Mouse (Mus musculus) bone marrow, adult 2 months (tissue): Measurements from ENCODE around the gene Fads6.

Experiments used
- CTCF ChIP-seq: fragments of 200-500 bp; IDR thresholded peaks from 2 replicates; pipeline ENCODE4 v1.5.1; 2011; ENCODE audit warnings: low read length, control low read depth; ENCODE audit not compliant: control insufficient read depth, insufficient read depth
- POLR2A ChIP-seq: fragments of 200-500 bp; IDR thresholded peaks from 2 replicates; pipeline ENCODE4 v1.6.1; 2011; ENCODE audit warnings: low read depth, mild to moderate bottlenecking, control low read depth, low read length, borderline replicate concordance; ENCODE audit not compliant: control insufficient read depth

DNA sequence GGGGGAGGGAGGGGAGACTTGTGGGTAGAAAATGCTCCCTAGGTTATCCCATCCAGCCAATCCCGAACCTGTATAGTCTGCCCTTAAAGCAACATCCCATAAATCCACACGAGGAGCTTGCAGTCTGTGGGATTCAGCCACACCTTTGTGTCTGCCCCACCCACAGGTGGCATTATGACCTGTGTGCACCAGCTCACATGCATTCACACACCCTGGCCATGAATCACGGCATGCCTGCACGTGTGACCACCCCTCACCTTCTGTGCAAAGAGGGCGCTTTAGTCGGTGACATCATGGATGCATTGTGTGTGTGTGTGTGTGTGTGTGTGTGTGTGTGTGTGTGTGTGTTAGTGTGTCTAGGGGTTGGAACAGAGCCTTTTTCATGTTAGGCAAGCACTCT lies 44.4 kb upstream of the Fads6 start:
- TF ChIP-seq CTCF (no peak), POLR2A (no peak)
